22 mouse cellular contexts compared by ENCODE assay signal in genomic region chr14:122784701-122785100, GRCm38 (mm10).
DNase-seq lines count a peak whose midpoint lies in the region; ATAC-seq and TF ChIP-seq lines count a peak whose summit lies in the region.
"Had no signal": no experiment of that assay in that cellular context is flagged by ENCODE, and none has a peak within 500 bp of the region (broad histone marks: within the 10 kb centered on the region; RNA-seq: fewer than 3 reads in every experiment).

No protein-coding gene starts in this region.

- no peak overlapping the region for H3K27ac ChIP-seq in cerebellum, adult 2 months (ENCODE audit: insufficient read depth, low read length)

- no peak for TF ChIP-seq CTCF in cerebellum, adult 2 months (IDR thresholded peaks at IDR 0.05; ENCODE audit: borderline replicate concordance, insufficient read depth, low read depth, low read length)

- peak; percentile 70 for ATAC-seq in frontal cortex, adult (ENCODE audit: low TSS enrichment)
- ATAC-seq: activated CD4-positive, CD25-positive, alpha-beta regulatory T cell, adult 4 months; CD4-positive, CD25-positive, alpha-beta regulatory T cell, adult 4 months; Patski had no signal

- no peak overlapping the region for H3K4me3 ChIP-seq in cerebellum, adult 2 months (replicated peaks; ENCODE audit: insufficient read depth, low read depth, low read length)

- H3K4me1 ChIP-seq in cerebellum, adult 2 months (ENCODE audit: control insufficient read depth, insufficient read depth, low read length): no peaks in the 10 kb centered on the region

- no peaks in the 10 kb centered on the region for H3K27me3 ChIP-seq in cerebellum, adult 2 months (ENCODE audit: control insufficient read depth, insufficient read depth, low read length)
- H3K27me3 ChIP-seq: CH12.LX, Patski had no signal

- TF ChIP-seq POLR2A in cerebellum, adult 2 months (IDR thresholded peaks at IDR 0.05; ENCODE audit: borderline replicate concordance, insufficient read depth, low read length): no peak

- DNase-seq in frontal cortex, postnatal 36 days (ENCODE audit: low spot score in 2 of 2): no peak
- DNase-seq in layer of hippocampus, adult 9-11 months: peak; percentile 32
- DNase-seq in layer of hippocampus, postnatal 36 days: no peak
- DNase-seq in brain, adult 2 months (ENCODE audit: low read depth, low spot score): peak; percentile 54
- peak; percentile 43 for DNase-seq in telencephalon, adult 2 months (ENCODE audit: low read depth, low spot score)
- DNase-seq in cerebellum, adult 2 months: no peak
- no peak for DNase-seq in lung, postnatal 25 days (ENCODE audit: low spot score)
- DNase-seq: adrenal gland, adult 2 months; adrenal gland, adult 8-10 months; adrenal gland, postnatal 10 days; adrenal gland, postnatal 14 days; adrenal gland, postnatal 25 days; adrenal gland, postnatal 36 days; B cell, adult 2 months; cerebellum, adult 11 months; cerebellum, adult 11-12 months; cerebellum, adult 18-20 months had no signal

- WGBS in cerebellum, adult 2 months: 85% methylated on average over 4 of the region's 4 CpGs

Comparison
In these comparisons a context has a peak if more than half of its experiments do, and no peak if none do; other contexts are left out.
1. DNase-seq: peak in layer of hippocampus, adult 9-11 months (single experiment), brain, adult 2 months (single experiment) and telencephalon, adult 2 months (single experiment); none in frontal cortex, postnatal 36 days (0 of 2), layer of hippocampus, postnatal 36 days (0 of 2), cerebellum, adult 2 months (0 of 2) and lung, postnatal 25 days (single experiment).